Mouse (Mus musculus) naive thymus-derived CD4-positive, alpha-beta T cell, adult 2 months (primary cell): ENCODE results near the gene Svop.

ENCODE experiments used
- DNase-seq: peaks from one replicate; pipeline ENCODE4 v3.0.0-alpha.2; 2011; ENCODE audit warnings: low read depth

The Svop gene

GRCm38 (mm10) chr5:114102807-114103206 lies 11.4 kb upstream of the Svop start:
- DNase-seq = no peak

GRCm38 (mm10) chr5:114101873-114102272 lies 10.5 kb upstream of the Svop start:
- no peak for DNase-seq

GRCm38 (mm10) chr5:114100390-114101099 lies 9.2 kb upstream of the Svop start:
- DNase-seq = no peak

GRCm38 (mm10) chr5:114099709-114100389 lies 8.5 kb upstream of the Svop start:
- DNase-seq = peak; percentile 93

- DNase-seq = no peak
These were observed 853 bp downstream of the Svop start for GRCm38 (mm10) chr5:114090421-114091013.

- no peak for DNase-seq
These were observed 3.4 kb downstream of the Svop start for GRCm38 (mm10) chr5:114087875-114088480.

- no peak for DNase-seq
These were observed 5.9 kb downstream of the Svop start for GRCm38 (mm10) chr5:114085501-114085900.

GRCm38 (mm10) chr5:114077009-114077408 lies 14.4 kb downstream of the Svop start:
- DNase-seq = no peak

- DNase-seq = no peak
These were observed 19.1 kb downstream of the Svop start for GRCm38 (mm10) chr5:114072262-114072661.

GRCm38 (mm10) chr5:114070858-114071257 lies 20.5 kb downstream of the Svop start:
- no peak for DNase-seq

- DNase-seq = no peak
These were observed 23.4 kb downstream of the Svop start for GRCm38 (mm10) chr5:114067982-114068381.

GRCm38 (mm10) chr5:114067543-114067942 lies 23.8 kb downstream of the Svop start:
- no peak for DNase-seq

- DNase-seq = no peak
These were observed 24.8 kb downstream of the Svop start for GRCm38 (mm10) chr5:114066601-114067000.

GRCm38 (mm10) chr5:114065161-114065560 lies 26.2 kb downstream of the Svop start, which contains the start of gene Usp30:
TSS of gene Usp30 (plus strand) at chr5:114065461.
- no peak for DNase-seq

- DNase-seq = no peak
These were observed 27.4 kb downstream of the Svop start for GRCm38 (mm10) chr5:114063958-114064357.

- DNase-seq = no peak
These were observed 29.7 kb downstream of the Svop start for GRCm38 (mm10) chr5:114061675-114062074.

- DNase-seq = no peak
These were observed 34.1 kb downstream of the Svop start for GRCm38 (mm10) chr5:114057129-114057731.

- peak; percentile 57 for DNase-seq
These were observed 39.1 kb downstream of the Svop start for GRCm38 (mm10) chr5:114052246-114052761.

- DNase-seq = no peak
These were observed 42.5 kb downstream of the Svop start for GRCm38 (mm10) chr5:114048731-114049308.

- no peak for DNase-seq
These were observed 44.2 kb downstream of the Svop start for GRCm38 (mm10) chr5:114047182-114047581.

GRCm38 (mm10) chr5:114046604-114047003 lies 44.8 kb downstream of the Svop start:
- DNase-seq = no peak

- no peak for DNase-seq
These were observed 45.2 kb downstream of the Svop start for GRCm38 (mm10) chr5:114046151-114046550.
